Mouse (Mus musculus): ENCODE results near the gene Slc16a8.

DNA sequence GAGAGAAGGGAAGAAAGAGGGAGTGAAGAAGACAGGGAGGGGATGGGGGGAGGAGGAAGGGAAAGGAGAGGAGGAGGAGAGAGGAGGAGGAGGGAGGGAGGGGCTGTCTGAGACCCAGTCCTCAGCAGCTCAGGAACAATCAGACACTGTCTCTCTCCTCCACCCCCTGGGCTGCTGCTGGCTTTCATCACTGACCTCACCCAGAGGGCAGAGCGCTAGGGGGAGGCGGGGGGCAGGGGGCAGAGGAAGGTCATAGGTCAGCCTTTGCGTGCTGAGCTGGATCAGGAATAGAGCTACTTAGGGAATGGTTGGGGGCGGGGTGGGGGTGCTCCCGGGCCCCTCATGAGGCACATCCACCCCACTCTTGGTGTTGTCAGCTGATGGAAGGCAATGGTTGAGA is 30.9 kb downstream of the Slc16a8 start:
- TF ChIP-seq CTCF (IDR thresholded peaks at IDR 0.05; ENCODE audit: low read depth), result no peak
- no peak for TF ChIP-seq EP300 (IDR thresholded peaks at IDR 0.05; ENCODE audit: low read depth)
